Mouse (Mus musculus) testis, adult 2 months (tissue): ENCODE results near the gene Prkar1a.

Source experiments
- CTCF ChIP-seq: fragments of 200-500 bp; IDR thresholded peaks from 2 replicates; pipeline ENCODE4 v1.5.1; 2012; ENCODE audit warnings: low read depth, mild to moderate bottlenecking, inconsistent platforms, low read length, moderate library complexity; ENCODE audit not compliant: control insufficient read depth, insufficient read depth, insufficient replicate concordance
- POLR2A ChIP-seq: fragments of 200-500 bp; IDR thresholded peaks from 2 replicates; pipeline ENCODE4 v1.6.1; 2012; ENCODE audit warnings: low read depth, mild to moderate bottlenecking, inconsistent platforms, low read length, moderate library complexity; ENCODE audit not compliant: control insufficient read depth

GRCm38 (mm10) chr11:109682221-109682620 is 33.0 kb downstream of the Prkar1a start:
- TF ChIP-seq CTCF = no peak
- TF ChIP-seq POLR2A = no peak
